Mouse (Mus musculus) liver, embryonic 14.5 days (tissue): Measurements from ENCODE around the gene Gm4027.
"Not testable (repeated sequence)": the region's sequence is repeated elsewhere in the genome, so short reads cannot be mapped to it uniquely, and the experiment has no call there.

Source experiments
- CTCF ChIP-seq: IDR thresholded peaks from 2 replicates; pipeline ENCODE4 v1.5.1; 2016; ENCODE audit warnings: antibody characterized with exemption, low read depth, control low read depth
- EP300 ChIP-seq: IDR thresholded peaks from 2 replicates; pipeline ENCODE4 v1.6.1; 2016; ENCODE audit warnings: antibody characterized with exemption, low read depth

DNA sequence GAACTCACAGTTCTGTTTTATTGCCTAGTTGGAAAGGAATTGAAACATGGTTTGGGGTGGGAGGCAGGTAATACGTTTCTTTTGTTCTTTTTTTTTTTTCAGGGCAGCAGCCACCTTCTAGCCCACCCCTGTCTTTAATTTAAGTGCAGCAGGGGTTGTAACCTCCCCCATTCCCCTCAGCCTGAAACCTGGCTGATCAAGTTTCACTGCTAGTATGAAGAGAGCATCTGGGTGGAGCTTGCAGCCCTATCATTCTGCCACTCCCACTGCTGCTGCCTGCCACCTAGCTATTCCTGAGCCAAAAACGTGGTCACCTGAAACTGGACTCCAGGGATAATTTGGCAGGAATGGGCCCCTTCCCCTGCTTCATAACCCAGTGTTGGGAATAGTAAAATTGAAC lies 17.3 kb upstream of the Gm4027 start:
- not testable (repeated sequence) for TF ChIP-seq CTCF, EP300
